Mouse (Mus musculus): ENCODE measurements around the gene Pidd1. TPM values are rescaled to one million over a fixed set of nuclear protein-coding genes. Genes with fewer than 3 reads are reported as not detected.
"Not testable (repeated sequence)": the region's sequence is repeated elsewhere in the genome, so short reads cannot be mapped to it uniquely, and the experiment has no call there.

The Pidd1 gene
- polyA plus RNA-seq, 1 experiment, result 12.4 TPM

- 0 out of 2 replicates have a peak, but pooled peaks cover 3% of the 10 kb centered on the region for H3K4me1 ChIP-seq (ENCODE audit: control insufficient read depth, insufficient read depth, low read length)
- TF ChIP-seq CTCF (IDR thresholded peaks at IDR 0.05; ENCODE audit: borderline replicate concordance, insufficient read depth, low read length) (no peak), POLR2A (IDR thresholded peaks at IDR 0.05; ENCODE audit: low read depth, low read length) (peak; percentile 94)
- H3K27ac ChIP-seq (ENCODE audit: insufficient read depth, low read length), result no peak within 1 kb of the TSS
- H3K4me3 ChIP-seq (ENCODE audit: insufficient read depth, low read length), result peak within 1 kb of the TSS; percentile 81
These were observed 11.2 kb upstream of the Pidd1 start, which contains the start of gene Pnpla2 for GRCm38 (mm10) chr7:141454967-141455551. TSS of gene Pnpla2 (plus strand) at chr7:141455198.

GRCm38 (mm10) chr7:141453636-141454035 lies 9.8 kb upstream of the Pidd1 start:
- TF ChIP-seq POLR2A (IDR thresholded peaks at IDR 0.05; ENCODE audit: low read depth, low read length) (no peak), CTCF (IDR thresholded peaks at IDR 0.05; ENCODE audit: borderline replicate concordance, insufficient read depth, low read length) (no peak)
- H3K4me1 ChIP-seq (ENCODE audit: control insufficient read depth, insufficient read depth, low read length), result peaks cover 8% of the 10 kb centered on the region
- no peak overlapping the region for H3K4me3 ChIP-seq (ENCODE audit: insufficient read depth, low read length)
- no peak overlapping the region for H3K27ac ChIP-seq (ENCODE audit: insufficient read depth, low read length)

- H3K27ac ChIP-seq (ENCODE audit: insufficient read depth, low read length), result no peak overlapping the region
- H3K4me3 ChIP-seq (ENCODE audit: insufficient read depth, low read length), result no peak overlapping the region
- TF ChIP-seq POLR2A (IDR thresholded peaks at IDR 0.05; ENCODE audit: low read depth, low read length), result no peak
- no peak for TF ChIP-seq CTCF (IDR thresholded peaks at IDR 0.05; ENCODE audit: borderline replicate concordance, insufficient read depth, low read length)
- peaks cover 8% of the 10 kb centered on the region for H3K4me1 ChIP-seq (ENCODE audit: control insufficient read depth, insufficient read depth, low read length)
These were observed 8.1 kb upstream of the Pidd1 start for GRCm38 (mm10) chr7:141451928-141452327.

- TF ChIP-seq CTCF (IDR thresholded peaks at IDR 0.05; ENCODE audit: borderline replicate concordance, insufficient read depth, low read length), result no peak
- peak; percentile 93 for TF ChIP-seq POLR2A (IDR thresholded peaks at IDR 0.05; ENCODE audit: low read depth, low read length)
- peak within 1 kb of the TSS; percentile 77 for H3K27ac ChIP-seq (ENCODE audit: insufficient read depth, low read length)
- peak within 1 kb of the TSS; percentile 98 for H3K4me3 ChIP-seq (ENCODE audit: insufficient read depth, low read length)
- peaks cover 5% of the 10 kb centered on the region for H3K4me1 ChIP-seq (ENCODE audit: control insufficient read depth, insufficient read depth, low read length)
These were observed 3.5 kb upstream of the Pidd1 start, which contains the start of gene Rplp2 for GRCm38 (mm10) chr7:141447110-141447991. TSS of gene Rplp2 (plus strand) at chr7:141447370.

- H3K27ac ChIP-seq (ENCODE audit: insufficient read depth, low read length); H3K4me1 ChIP-seq (ENCODE audit: control insufficient read depth, insufficient read depth, low read length); H3K4me3 ChIP-seq (ENCODE audit: insufficient read depth, low read length): not testable (repeated sequence)
These were observed 2.5 kb upstream of the Pidd1 start for GRCm38 (mm10) chr7:141446374-141446773.

GRCm38 (mm10) chr7:141443081-141443821 lies 574 bp downstream of the Pidd1 start:
- Histone ChIP-seq H3K4me1 (ENCODE audit: control insufficient read depth, insufficient read depth, low read length) (peaks cover 3% of the 10 kb centered on the region; the same call in 1 of the 2 replicates), H3K27ac (ENCODE audit: insufficient read depth, low read length) (peak overlapping the region; percentile 3; the same call in 1 of the 2 replicates), H3K4me3 (ENCODE audit: insufficient read depth, low read length) (peak overlapping the region; percentile 63)
- peak; percentile 39; the same call in 1 of the 2 replicates for TF ChIP-seq CTCF (IDR thresholded peaks at IDR 0.05; ENCODE audit: borderline replicate concordance, insufficient read depth, low read length)
- peak; percentile 80 for TF ChIP-seq POLR2A (IDR thresholded peaks at IDR 0.05; ENCODE audit: low read depth, low read length)

GRCm38 (mm10) chr7:141442199-141442598 lies 1.6 kb downstream of the Pidd1 start:
- H3K27ac ChIP-seq (ENCODE audit: insufficient read depth, low read length), result no peak overlapping the region
- peak overlapping the region; percentile 63 for H3K4me3 ChIP-seq (ENCODE audit: insufficient read depth, low read length)
- H3K4me1 ChIP-seq (ENCODE audit: control insufficient read depth, insufficient read depth, low read length), result peaks cover 3% of the 10 kb centered on the region; the same call in 1 of the 2 replicates
- TF ChIP-seq POLR2A (IDR thresholded peaks at IDR 0.05; ENCODE audit: low read depth, low read length) (no peak), CTCF (IDR thresholded peaks at IDR 0.05; ENCODE audit: borderline replicate concordance, insufficient read depth, low read length) (no peak)

GRCm38 (mm10) chr7:141441460-141441859 lies 2.4 kb downstream of the Pidd1 start:
- TF ChIP-seq POLR2A (IDR thresholded peaks at IDR 0.05; ENCODE audit: low read depth, low read length) (no peak), CTCF (IDR thresholded peaks at IDR 0.05; ENCODE audit: borderline replicate concordance, insufficient read depth, low read length) (no peak)
- peak overlapping the region; percentile 63 for H3K4me3 ChIP-seq (ENCODE audit: insufficient read depth, low read length)
- H3K4me1 ChIP-seq (ENCODE audit: control insufficient read depth, insufficient read depth, low read length), result peaks cover 3% of the 10 kb centered on the region; the same call in 1 of the 2 replicates
- no peak overlapping the region for H3K27ac ChIP-seq (ENCODE audit: insufficient read depth, low read length)

GRCm38 (mm10) chr7:141440613-141441012 lies 3.2 kb downstream of the Pidd1 start:
- Histone ChIP-seq H3K4me3 (ENCODE audit: insufficient read depth, low read length) (no peak overlapping the region), H3K4me1 (ENCODE audit: control insufficient read depth, insufficient read depth, low read length) (peaks cover 7% of the 10 kb centered on the region; the same call in 1 of the 2 replicates), H3K27ac (ENCODE audit: insufficient read depth, low read length) (no peak overlapping the region)
- TF ChIP-seq POLR2A (IDR thresholded peaks at IDR 0.05; ENCODE audit: low read depth, low read length) (no peak), CTCF (IDR thresholded peaks at IDR 0.05; ENCODE audit: borderline replicate concordance, insufficient read depth, low read length) (peak; percentile 68; the same call in 1 of the 2 replicates)
